Mouse (Mus musculus): ENCODE measurements around the gene Notch2.
"Not testable (repeated sequence)": the region's sequence is repeated elsewhere in the genome, so short reads cannot be mapped to it uniquely, and the experiment has no call there.

DNA sequence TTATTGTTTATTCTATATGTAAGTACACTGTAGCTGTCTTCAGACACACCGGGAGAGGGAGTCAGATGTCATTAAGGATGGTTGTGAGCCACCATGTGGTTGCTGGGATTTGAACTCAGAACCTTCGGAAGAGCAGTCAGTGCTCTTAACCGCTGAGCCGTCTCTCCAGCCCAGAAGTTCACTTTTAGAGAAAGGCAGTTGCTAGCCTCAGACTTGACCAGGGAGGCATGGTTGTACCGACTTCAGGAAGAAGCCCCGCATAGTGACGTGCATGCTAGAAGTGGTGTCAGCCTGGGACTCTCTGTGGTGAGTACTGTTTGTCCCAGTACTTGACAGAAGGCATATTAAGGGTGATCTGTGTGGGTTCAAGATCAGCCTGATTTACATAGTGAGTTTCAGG lies 36.8 kb downstream of the Notch2 start:
- not testable (repeated sequence) for TF ChIP-seq CTCF, EP300 (IDR thresholded peaks at IDR 0.05)

Measured in lung, postnatal 0 days (tissue).